Mouse (Mus musculus): ENCODE data around the gene Mrgbp.

Gene Mrgbp

DNA sequence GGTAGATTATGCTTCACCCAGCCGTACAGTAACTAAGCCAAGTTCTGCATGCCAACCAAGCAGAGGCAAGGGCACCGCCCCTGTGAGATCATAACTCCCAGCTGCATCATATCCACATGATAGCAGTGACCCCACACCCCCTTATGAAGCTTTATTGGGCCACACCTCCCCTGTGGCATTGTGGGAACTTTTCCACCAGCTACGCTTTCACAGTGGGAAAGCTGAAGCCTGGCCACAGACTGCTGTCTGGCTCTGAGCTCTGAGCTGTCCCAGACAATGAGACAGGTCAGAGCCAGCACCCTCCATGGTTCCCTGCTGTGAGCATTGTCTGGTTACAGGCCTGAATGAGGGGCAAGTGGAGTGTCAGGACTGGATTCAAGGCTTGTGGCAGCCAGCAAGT is at the start of gene Mrgbp:
Mrgbp (plus strand) TSS at position 303 of the 400 bp plus-strand sequence.
- DNase-seq (ENCODE audit: low spot score in 2 of 2) = peak in 1 of 2 experiments; percentile 29

DNA sequence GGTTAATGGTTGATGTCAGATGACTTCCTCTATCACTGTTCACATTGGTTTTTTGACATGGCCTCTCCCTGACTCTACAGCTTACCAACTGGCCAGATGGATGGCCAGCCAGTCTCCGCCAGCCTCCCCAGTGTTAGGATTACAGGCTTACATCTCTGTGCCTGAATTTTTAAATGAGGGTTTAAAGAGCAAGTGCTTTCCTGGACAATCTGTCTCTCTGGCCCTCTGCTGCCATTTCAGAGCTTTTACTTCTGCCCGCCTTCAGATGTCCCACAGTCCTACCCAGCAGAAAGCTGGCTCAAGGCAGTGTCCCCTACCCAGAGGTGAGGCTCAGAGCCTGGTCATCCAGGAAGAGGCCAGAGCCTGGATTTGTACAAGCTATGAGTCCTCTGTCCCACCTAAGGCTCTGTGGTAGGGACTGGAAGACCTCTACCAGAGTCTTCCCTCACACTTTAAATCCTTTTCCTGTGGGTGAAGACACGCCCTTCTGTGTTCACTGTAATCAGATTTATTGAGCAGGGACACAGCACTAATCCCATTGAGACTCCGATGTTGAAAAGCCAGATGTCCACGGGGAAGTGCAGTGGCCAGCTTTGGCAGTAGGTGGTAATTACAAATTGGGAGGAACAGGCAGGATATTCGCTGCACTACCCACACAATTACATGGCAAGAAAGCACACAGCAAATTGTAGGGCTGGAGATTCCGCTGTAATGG is 49.3 kb upstream of the Mrgbp start:
- DNase-seq (ENCODE audit: low spot score in 2 of 2) = no peak

DNA sequence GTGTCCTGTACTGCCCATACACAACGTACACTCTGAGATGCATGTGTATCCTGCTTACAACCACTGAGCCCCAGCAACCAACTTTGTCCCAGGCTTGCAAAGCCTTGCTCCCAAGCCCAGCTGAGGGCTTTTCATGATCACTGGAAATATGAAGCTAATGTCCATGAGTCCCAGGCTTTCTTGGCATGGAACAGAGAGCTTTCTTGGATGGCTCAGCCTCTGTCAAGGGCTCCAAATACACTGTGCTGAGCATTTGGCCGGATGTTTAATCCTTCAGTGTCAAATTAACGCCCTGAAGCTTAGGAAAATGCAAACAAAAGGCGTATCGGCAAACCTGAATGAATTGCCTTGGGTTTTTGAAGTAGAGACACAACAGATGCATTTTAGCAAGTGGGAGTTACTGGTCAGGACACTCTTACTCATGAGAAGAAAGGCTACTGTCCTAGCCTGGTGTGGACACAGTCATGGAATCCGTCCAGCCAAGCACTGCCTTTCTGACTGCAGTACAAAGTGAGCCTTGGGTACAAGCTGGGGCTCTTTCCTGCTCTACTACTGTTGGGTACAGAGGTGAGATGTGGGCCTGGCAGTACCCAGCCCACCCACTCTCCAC is 48.6 kb upstream of the Mrgbp start:
- DNase-seq (ENCODE audit: low spot score in 2 of 2) = peak in 1 of 2 experiments; percentile 6

DNA sequence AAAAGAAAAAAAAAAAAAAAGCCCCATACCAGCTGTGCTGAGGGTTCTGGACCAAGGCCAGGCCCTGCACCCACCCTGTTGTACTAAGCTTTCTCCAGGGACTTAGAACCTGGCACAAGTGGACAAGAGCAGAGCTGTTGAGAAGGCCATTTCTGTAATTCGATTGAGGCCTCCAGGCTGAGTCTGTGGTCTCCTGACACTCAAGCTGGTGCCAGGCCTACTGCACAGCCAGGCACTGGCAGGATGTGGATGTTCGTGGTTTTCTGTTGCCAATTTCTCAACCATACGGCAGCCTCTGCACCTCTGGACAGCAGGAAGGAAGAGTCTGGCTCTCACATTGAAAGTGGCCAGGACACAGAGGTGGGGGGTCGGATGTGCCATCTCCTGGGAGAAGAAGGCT is 47.9 kb upstream of the Mrgbp start:
- no peak for DNase-seq (ENCODE audit: low spot score in 2 of 2)

DNA sequence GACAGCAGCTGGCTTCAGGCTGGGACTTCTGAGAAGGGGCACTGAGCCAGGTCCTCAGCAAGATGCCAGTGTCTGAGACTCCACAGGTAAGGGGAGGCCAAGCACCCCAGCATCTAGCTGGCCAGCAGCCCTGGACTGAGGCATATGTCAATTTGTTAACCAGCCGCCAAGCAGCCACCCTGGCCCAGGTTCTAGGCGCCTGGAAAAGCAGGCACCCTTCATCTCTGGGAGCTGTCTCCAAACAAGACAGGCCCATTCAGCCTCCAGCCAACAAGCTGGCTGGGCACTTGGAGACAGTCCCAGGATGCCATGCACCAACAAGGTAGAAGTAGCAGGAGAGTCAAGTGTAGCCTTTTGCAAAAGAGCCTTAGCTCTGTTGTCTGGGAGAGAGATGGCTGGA is 37.4 kb upstream of the Mrgbp start:
- no peak for DNase-seq (ENCODE audit: low spot score in 2 of 2)

DNA sequence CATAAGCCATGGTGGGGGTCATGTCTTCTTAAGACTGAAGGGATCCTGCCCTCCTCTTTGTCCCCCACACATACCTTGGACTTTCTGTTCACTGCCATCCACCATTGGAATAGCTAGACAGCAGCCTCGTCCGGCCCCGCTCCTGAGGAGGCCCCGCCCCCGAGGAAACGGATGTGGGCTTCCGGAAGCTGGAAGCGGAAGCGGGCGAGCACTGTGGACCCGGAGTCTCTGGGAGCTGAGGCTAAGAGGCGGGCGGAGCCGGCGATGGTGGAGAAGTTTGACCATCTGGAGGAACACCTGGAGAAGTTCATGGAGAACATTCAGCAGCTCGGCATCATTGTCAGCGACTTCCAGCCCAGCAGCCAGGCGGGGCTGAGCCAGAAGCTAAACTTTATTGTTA is 36.1 kb upstream of the Mrgbp start:
- no peak for DNase-seq (ENCODE audit: low spot score in 2 of 2)

DNA sequence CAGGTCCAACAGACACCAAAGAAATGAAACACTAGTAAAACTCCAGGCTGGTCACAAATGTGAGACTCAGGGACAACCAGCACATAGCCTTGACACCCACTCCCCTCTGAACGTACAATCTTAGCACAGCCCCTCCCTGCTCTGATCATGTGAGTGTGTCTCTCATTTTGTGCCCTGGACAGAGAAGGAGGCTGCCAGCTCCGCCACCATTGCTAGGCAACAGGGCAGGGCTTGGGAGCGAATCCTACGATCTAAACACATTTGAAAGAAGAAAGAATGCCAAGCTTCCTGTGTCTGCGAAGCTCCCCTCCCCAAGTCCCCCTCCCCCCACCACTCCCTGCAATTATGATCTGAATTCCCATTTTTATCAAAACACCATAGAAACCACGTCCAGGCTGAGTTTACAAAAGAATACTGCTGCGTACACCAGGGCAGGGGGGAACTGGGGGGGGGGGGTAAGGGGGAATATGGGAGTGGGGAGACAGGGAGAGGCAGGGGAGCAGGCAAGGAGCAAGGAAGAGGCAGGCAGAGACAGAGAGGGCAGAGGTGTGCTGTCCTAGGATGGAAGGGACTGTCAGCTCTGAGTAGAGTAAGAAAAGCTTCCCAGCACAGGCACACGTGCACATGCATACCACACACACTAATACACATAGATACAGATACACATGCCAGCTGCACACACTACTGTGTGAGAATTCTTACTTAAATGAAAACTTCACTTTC is 33.6 kb upstream of the Mrgbp start:
- no peak for DNase-seq (ENCODE audit: low spot score in 2 of 2)

DNA sequence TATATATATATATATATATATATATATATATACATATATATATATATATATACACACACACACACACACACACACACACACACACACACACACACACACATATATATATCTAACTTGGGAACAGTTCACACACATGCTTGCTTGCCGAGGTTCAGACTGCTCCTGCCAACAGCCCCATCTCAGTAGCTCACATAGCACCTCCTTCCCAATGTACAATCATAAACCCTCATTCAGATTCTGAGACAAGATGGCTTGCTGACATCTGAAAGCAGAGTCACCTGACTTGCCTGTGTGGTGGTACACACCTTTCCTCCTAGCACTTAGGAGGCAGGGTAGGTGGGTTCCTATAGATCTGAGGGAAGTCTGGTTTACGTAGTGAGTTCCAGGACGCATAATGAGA is 28.8 kb upstream of the Mrgbp start:
- DNase-seq (ENCODE audit: low spot score in 2 of 2) = no peak

DNA sequence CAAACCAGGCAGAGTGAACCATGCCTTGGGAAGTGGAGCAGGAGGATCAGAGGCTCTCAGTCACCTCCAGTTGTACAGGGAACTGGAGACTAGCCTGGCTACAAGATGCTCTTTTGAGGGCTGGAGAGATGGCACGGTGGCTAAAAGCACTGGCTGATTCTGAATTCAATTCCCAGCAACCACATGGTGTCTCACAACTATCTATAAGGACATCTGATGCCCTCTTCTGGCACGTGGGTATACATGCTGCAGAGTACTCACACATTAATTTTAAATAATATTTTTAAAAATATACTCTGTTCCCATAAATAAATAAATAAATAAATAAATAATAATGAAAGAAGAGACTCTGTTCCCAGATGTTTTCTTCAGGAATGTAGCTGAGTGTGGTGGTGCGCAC is 25.9 kb upstream of the Mrgbp start:
- no peak for DNase-seq (ENCODE audit: low spot score in 2 of 2)

DNA sequence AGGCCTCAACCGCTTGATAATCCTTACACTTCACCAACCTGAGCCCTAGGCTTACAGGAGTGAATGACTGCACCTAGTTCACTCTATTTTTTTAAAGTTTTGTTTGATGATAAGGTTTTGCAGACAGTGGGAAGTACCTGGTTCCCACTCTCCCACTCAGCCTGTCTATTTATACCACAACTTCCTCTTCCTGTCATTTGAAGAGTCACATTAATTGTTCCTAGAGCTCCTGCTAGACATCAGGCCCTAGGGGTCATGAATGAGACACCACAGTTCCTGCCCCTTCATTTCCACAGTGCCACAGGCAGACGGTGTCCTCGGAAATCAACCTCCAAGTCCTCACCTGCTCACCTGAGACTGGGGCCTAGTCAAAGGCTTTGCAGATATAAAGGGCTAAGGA is 24.6 kb upstream of the Mrgbp start:
- no peak for DNase-seq (ENCODE audit: low spot score in 2 of 2)

DNA sequence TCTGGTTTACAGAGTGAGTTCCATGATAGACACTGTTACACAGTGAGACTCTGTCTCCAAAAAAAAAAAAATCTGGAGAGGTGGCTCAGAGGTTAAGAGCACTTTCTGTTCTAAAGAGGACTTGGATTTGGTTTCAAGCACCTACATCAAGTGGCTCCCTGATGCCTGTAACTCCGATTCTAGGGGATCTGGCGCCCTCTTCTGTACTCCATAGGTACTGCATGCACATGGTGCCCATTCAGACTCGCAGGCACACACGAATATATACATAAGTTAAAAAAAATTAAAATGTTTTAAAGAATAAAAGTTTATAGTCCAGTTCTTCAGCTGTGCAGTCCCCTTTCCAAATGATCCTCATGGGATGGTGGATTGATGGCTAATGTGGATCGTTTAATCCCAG is 20.9 kb upstream of the Mrgbp start:
- no peak for DNase-seq (ENCODE audit: low spot score in 2 of 2)

DNA sequence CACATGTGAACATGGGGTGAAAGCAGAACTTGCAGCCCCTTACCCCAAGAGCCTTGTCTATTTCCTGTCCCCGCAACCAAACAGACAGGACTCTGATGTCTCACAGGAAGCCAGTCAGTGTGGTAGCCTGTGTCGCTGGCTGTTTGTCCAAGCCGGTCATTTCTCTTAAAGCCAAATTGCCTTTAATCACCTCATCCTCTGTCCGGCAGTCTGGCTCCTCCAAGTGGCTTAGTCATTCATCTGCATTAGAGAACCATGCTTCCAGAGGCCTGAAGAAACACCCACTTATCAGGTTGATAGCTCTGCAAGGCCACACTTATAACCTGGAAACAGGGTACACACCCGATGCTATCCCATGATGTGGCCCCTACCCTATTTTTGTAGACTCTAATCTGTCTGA is 19.0 kb upstream of the Mrgbp start:
- no peak for DNase-seq (ENCODE audit: low spot score in 2 of 2)

DNA sequence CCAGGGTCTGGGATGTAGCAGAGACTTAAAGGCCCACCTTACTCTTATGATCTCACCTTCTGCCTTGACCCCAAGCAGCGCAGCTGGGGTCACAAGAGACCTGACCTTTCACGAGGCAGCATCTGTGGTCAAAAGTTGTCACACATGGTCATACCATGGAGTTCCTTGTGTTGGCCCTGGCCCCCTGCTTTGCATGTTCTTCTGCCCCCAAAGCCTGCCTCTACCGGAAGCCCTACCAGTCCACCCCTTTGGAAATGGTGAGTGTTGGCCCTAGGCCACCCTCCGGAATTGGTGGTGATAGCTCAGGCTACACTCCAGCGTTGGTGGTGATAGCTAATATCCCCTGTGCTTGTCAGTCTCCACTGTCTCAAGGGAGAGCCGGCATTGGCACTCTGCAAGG is 17.8 kb upstream of the Mrgbp start:
- no peak for DNase-seq (ENCODE audit: low spot score in 2 of 2)

DNA sequence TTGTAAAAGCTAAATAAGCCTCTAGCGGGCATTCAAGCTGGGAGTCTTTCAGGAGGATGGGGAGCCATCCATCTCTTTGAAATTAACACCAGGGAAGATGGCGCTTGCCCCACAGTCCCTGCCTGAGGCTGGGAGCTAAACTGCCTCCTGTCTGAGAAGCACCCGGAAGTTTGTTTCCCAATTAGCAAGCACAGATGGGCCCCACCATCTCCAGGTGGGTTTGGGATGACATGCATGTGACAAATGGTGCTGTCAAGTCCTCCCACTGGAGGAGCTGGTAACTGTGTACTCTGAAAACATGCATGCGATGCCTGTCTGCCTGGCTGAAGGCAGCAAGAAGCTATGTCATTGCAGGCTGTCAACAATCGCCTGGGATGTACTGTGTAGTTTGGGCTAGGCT is 17.3 kb upstream of the Mrgbp start:
- no peak for DNase-seq (ENCODE audit: low spot score in 2 of 2)

DNA sequence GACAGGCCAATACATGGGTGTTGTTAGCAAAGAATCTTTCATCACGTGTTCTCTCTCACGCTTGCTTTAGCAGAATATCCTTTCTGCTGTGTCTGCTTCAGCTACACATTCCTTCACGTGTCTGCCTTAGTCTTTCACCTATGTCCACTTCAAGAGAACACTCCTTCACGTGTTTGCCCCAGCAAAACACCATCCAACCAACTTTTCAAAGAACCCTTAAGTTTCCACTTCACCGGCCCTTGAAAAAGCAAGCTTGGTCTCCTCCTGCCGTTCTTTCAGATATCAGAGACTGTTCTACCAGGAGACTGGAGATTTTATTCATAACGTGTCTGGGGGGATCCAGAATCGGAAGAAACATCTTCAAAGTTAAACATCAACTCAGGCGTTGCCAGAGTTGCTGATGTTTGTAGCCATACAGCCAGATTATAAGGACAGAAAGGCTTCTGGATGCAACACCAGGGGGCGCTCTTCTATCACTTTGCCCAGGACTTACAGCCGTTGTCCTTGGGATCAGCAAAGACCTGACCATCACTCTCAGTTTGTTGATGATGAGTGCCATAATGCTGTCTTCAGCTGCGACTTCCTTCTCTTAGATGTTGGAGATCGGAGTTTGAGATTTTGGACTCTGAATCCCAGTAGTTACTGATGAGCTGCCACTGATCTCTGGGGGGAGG is 14.7 kb upstream of the Mrgbp start:
- DNase-seq (ENCODE audit: low spot score in 2 of 2) = peak in 1 of 2 experiments; percentile 42

DNA sequence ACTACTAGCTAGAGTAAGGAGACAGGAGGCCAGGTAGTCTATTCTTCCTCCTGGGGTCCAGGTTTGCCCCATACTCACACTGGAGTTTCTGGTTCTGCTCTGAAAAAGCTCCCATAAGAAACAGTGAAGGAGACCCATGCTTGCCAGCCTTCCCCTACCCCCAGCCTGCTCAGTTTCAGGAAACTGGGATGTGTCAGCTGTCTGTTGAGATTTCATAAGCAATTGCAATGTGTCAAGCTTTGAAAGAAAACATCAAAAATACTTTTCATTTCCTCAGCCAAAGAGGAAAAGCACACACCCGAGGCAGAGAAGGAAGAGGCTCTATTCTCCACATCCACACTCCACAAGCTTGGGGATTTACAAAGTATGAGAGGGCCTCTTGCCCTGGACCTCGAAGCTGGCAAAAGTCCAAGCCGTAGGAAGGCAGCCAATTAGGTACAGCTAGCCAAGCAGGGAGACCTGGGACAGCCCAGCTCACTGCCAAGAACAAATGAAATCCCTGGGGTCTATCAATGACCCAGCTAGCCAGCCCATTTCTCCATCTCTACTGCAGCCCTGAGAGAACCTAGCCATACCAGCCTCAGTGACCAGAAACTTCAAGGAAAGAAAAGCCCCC is 12.0 kb upstream of the Mrgbp start:
- peak; percentile 74 to 76 for DNase-seq (ENCODE audit: low spot score in 2 of 2)

DNA sequence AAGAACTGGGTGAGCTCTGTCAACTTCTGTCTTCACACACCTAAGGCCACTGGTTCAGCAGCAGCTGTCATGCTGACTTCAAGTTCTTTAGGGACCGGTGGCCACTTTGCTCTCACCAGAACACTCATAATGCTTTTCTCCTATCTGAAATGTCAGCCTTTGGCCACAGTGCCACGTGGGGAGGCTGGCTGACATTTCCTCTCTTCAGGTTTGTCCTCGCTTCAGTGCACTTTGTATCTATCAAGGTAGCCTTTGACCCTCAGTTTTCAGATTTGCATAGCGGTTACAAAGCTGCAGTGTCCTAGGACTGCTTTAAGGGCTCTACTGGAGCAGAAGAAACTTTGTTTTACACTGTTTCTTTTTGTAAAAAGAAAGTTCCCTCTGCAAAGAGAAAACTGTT is 4.6 kb upstream of the Mrgbp start:
- no peak for DNase-seq (ENCODE audit: low spot score in 2 of 2)

DNA sequence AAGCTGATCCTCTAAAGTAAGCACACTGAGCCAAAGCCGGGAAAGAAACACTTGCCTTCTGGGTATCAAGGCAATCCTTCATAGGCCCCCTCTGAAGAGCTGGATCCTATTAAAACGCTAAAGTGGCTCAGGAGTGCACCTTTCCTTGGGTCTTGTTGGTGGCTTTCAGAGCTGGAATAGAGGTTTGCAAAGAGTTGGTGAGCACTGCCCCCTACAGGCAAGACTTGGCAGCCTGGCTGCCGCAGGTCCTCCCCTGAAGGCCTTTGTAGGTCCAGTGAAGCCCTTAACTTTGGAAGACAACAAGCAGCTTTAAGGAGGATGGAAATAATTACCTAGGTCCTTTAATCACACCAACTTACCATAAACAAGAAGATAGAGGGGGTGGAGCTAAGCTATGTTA is 2.4 kb upstream of the Mrgbp start:
- DNase-seq (ENCODE audit: low spot score in 2 of 2) = peak in 1 of 2 experiments; percentile 50

DNA sequence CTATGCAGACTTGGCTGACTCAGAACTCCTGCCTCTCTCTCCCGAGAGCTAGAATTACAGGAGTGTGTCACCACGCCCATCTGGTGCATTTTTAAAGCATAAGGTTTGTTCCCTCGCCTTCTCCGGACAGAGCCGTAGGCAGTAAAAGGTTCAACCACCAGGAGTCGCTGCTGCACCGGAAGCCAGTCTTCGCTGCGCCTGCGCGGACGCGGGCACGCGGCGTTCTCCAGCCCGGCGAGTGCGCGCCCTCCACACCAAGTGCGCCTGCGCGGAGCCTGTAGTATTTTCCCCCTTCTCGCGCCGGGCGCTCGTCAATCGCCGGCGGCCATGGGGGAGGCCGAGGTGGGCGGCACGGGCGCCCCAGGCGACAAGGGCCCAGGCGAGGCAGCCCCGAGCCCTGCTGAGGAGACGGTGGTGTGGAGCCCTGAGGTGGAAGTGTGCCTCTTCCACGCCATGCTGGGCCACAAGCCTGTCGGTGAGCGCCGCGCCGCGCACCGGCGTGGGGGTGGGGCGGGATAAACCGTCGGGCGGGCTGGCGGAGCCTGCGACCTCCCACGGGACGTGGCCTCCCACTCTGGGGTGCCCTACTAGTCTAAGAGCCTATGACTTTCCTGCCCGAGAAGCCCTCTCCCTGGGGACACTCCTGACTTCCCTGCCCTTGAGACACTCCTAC is 1.5 kb downstream of the Mrgbp start:
- peak; percentile 94 to 95 for DNase-seq (ENCODE audit: low spot score in 2 of 2)

DNA sequence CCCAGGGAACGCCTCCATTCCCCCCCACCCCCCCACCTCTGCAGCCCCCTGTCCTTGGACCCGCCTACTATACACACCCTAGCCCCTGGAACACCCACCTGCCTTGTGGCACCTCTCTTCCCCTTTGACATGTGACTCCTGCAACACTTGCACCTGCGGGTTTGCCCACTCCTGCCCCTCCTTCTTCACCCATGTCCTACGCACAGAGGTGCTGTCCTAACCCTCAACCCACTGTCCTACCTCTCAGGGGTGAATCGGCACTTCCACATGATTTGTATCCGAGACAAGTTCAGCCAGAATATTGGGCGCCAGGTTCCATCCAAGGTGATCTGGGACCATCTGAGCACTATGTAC is 2.0 kb downstream of the Mrgbp start:
- DNase-seq (ENCODE audit: low spot score in 2 of 2) = no peak

DNA sequence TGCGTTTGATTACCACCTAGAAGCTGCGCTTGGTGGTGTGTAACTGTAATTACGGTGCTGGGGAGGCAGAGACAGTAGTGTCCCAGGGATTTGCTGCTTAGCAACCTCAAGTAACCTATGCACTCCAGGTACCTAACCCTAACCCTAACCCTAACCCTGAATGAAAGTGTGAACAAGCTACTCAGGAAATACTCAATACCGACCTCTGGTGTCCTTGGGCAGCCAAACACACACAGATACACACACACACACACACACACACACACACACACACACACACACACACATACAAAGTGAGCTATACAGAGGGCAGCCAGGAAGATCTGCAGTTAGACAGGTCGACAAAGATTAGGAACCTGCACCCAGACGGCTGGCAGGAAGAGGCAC is 7.6 kb downstream of the Mrgbp start:
- DNase-seq (ENCODE audit: low spot score in 2 of 2) = no peak

Data from heart, adult 9 months (tissue).